Mouse (Mus musculus): Measurements from ENCODE around the gene Tspan5. TPM values are rescaled to one million over a fixed set of nuclear protein-coding genes. Genes with fewer than 3 reads are reported as not detected.
A peak's percentile ranks its signal among the peaks of the same experiment; 100 is the strongest.

The Tspan5 gene
- total and polyA plus RNA-seq, 3 experiments = 28.1 to 35.1 TPM; not detected in 1

DNA sequence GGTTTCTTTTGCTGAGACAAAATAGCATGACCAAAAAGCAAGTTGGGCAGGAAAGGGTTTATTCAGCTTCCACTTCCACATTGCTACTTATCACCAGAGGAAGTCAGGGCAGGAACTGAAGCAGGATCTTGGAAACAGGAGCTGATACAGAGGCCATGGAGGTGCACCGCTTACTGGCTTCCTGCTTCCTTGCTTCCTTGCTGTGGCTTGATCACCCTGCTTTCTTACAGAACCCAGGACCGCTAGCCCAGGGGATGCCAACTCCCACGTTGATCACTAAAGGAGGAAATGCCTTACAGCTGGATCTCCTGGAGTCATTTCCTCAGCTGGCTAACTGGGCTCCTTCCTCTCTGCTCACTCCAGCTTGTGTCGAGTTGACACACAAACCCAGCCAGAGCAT is 135.7 kb downstream of the Tspan5 start:
- H3K79me2 ChIP-seq (ENCODE audit: control insufficient read depth, insufficient read depth, low read length, poor library complexity) = no peaks in the 10 kb centered on the region
- peaks cover 3 to 15% of the 10 kb centered on the region in 2 experiments for H3K4me1 ChIP-seq (ENCODE audit: control insufficient read depth in 1 of 2, insufficient read depth in 2 of 2, low read length in 2 of 2)
- peaks cover 2 to 19% of the 10 kb centered on the region in 2 experiments; a peak in 3 of 4 replicates for H3K36me3 ChIP-seq (ENCODE audit: control insufficient read depth in 1 of 2, insufficient read depth in 2 of 2, low read length in 2 of 2)
- no peak overlapping the region for H3K9ac ChIP-seq (ENCODE audit: control insufficient read depth, low read depth, low read length, poor library complexity, severe bottlenecking)
- no peak for TF ChIP-seq POLR2A (IDR thresholded peaks at IDR 0.05; ENCODE audit: control insufficient read depth in 1 of 2, insufficient read depth in 1 of 2, low read depth in 1 of 2, low read length in 2 of 2, poor library complexity in 1 of 2)
- TF ChIP-seq RCOR1 (IDR thresholded peaks at IDR 0.05; ENCODE audit: low read depth, low read length) = no peak
- no peak for TF ChIP-seq USF2 (IDR thresholded peaks at IDR 0.05; ENCODE audit: borderline replicate concordance in 1 of 2, insufficient read depth in 1 of 2, low read depth in 1 of 2, low read length in 2 of 2)
- no peak for TF ChIP-seq MXI1 (IDR thresholded peaks at IDR 0.05; ENCODE audit: low read depth, low read length)
- TF ChIP-seq TAL1 (IDR thresholded peaks at IDR 0.05; ENCODE audit: low read length) = no peak
- no peak for TF ChIP-seq MAX (IDR thresholded peaks at IDR 0.05; ENCODE audit: low read length)
- TF ChIP-seq NRF1 (IDR thresholded peaks at IDR 0.05; ENCODE audit: insufficient read depth, low read depth, low read length, poor library complexity, severe bottlenecking) = no peak
- no peak for TF ChIP-seq USF1 (IDR thresholded peaks at IDR 0.05; ENCODE audit: low read depth, low read length)
- no peak for TF ChIP-seq NELFE (IDR thresholded peaks at IDR 0.05; ENCODE audit: low read depth, low read length)
- TF ChIP-seq RAD21 (IDR thresholded peaks at IDR 0.05; ENCODE audit: low read depth, low read length) = no peak
- H3K27ac ChIP-seq (ENCODE audit: control insufficient read depth, low read depth, low read length) = no peak overlapping the region
- no peak for DNase-seq (ENCODE audit: low read depth, low spot score)
- H3K27me3 ChIP-seq (ENCODE audit: control insufficient read depth in 1 of 2, insufficient read depth in 2 of 2, low read length in 2 of 2) = no peaks in the 10 kb centered on the region
- no peaks in the 10 kb centered on the region for H3K9me3 ChIP-seq (replicated peaks; ENCODE audit: insufficient read depth, low read length)
- no peak overlapping the region for H3K4me3 ChIP-seq (ENCODE audit: control insufficient read depth in 1 of 2, insufficient read depth in 1 of 2, low read depth in 2 of 2, low read length in 2 of 2)

DNA sequence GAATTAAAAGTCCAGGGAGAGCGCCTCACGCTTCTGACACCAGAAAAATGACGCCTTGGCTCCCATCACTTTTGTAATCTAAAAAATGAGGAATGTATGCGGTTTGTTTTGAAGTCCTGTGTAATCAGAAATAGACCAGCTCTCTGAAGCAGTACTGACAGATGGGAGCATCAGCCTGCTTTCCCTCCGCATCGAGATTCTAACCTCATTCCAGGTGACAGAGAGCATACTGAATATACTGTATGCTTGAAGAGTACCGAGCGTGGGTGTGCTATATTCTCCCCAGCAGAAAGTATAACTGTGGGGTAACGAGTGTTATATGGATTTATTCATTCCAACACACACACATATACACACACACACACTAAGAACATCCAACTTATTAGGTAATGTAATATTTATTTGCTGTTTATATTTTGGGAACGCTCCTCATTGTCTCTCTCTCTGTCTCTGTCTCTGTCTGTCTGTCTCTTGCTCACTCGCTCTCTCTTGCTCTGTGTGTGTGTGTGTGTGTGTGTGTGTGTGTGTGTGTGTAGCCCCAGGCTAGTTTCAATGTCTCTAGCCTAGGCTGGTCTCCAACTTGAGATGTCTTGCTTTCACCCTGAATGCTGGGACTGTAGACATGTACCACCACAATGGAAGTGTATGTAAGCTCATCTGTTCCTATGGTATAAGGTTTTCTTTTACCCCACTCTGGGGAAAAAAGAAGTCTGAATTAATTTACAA is 139.2 kb downstream of the Tspan5 start:
- peak; percentile 7 for DNase-seq (ENCODE audit: low read depth, low spot score)
- peaks cover 0 to 19% of the 10 kb centered on the region in 2 experiments; a peak in 2 of 4 replicates for H3K36me3 ChIP-seq (ENCODE audit: control insufficient read depth in 1 of 2, insufficient read depth in 2 of 2, low read length in 2 of 2)
- H3K9ac ChIP-seq (ENCODE audit: control insufficient read depth, low read depth, low read length, poor library complexity, severe bottlenecking) = no peak overlapping the region
- peaks cover 3 to 15% of the 10 kb centered on the region in 2 experiments for H3K4me1 ChIP-seq (ENCODE audit: control insufficient read depth in 1 of 2, insufficient read depth in 2 of 2, low read length in 2 of 2)
- no peaks in the 10 kb centered on the region for H3K27me3 ChIP-seq (ENCODE audit: control insufficient read depth in 1 of 2, insufficient read depth in 2 of 2, low read length in 2 of 2)
- H3K27ac ChIP-seq (ENCODE audit: control insufficient read depth, low read depth, low read length) = peak overlapping the region; percentile 76
- H3K4me3 ChIP-seq (ENCODE audit: control insufficient read depth in 1 of 2, insufficient read depth in 1 of 2, low read depth in 2 of 2, low read length in 2 of 2) = peak overlapping the region in 1 of 2 experiments; percentile 2; a peak in 1 of 4 replicates
- no peaks in the 10 kb centered on the region for H3K79me2 ChIP-seq (ENCODE audit: control insufficient read depth, insufficient read depth, low read length, poor library complexity)
- no peaks in the 10 kb centered on the region for H3K9me3 ChIP-seq (replicated peaks; ENCODE audit: insufficient read depth, low read length)
- TF ChIP-seq SMC3 (IDR thresholded peaks at IDR 0.05; ENCODE audit: low read depth, low read length) (no peak), EP300 (IDR thresholded peaks at IDR 0.05; ENCODE audit: low read depth in 1 of 2, low read length in 2 of 2) (no peak), MAZ (IDR thresholded peaks at IDR 0.05; ENCODE audit: low read depth, low read length) (0 out of 2 replicates have a peak, but pooled peaks have one; percentile 2), ZKSCAN1 (IDR thresholded peaks at IDR 0.05; ENCODE audit: low read depth, low read length) (no peak)

Measured in MEL (cell line).